Mouse (Mus musculus) lung, postnatal 0 days (tissue): ENCODE data around the gene Sec14l1. TPM values are rescaled to one million over a fixed set of nuclear protein-coding genes. Genes with fewer than 3 reads are reported as not detected.

ENCODE experiments used
- ATAC-seq: fragments of 200-750 bp; cut with Nextera tagmentation; 2 replicates; pipeline ENCODE4 v1.8.0; 2017; ENCODE audit warnings: moderate library complexity
- DNase-seq: peaks from one replicate; pipeline ENCODE4 v3.0.0-alpha.2; 2016; ENCODE audit warnings: low spot score
- H3K27ac ChIP-seq: fragments of 300-500 bp; sonication (generic); 2 replicates; pipeline ENCODE4 v1.5.1; 2014; ENCODE audit warnings: antibody characterized with exemption, mild to moderate bottlenecking, low read length, mixed read lengths
- H3K27me3 ChIP-seq: fragments of 300-500 bp; sonication (generic); replicated peaks from 2 replicates; pipeline ENCODE4 v1.6.1; 2014; ENCODE audit warnings: low read length, mixed read lengths; ENCODE audit not compliant: insufficient read depth
- H3K36me3 ChIP-seq: fragments of 300-500 bp; sonication (generic); 2 replicates; pipeline ENCODE4 v1.6.1; 2014; ENCODE audit warnings: low read length, mixed read lengths; ENCODE audit not compliant: insufficient read depth
- H3K4me1 ChIP-seq: fragments of 300-500 bp; sonication (generic); 2 replicates; pipeline ENCODE4 v1.6.1; 2014; ENCODE audit warnings: antibody characterized with exemption, low read depth, low read length, mixed read lengths; ENCODE audit not compliant: insufficient read depth
- H3K4me2 ChIP-seq: fragments of 300-500 bp; sonication (generic); replicated peaks from 2 replicates; pipeline ENCODE4 v1.6.1; 2014; ENCODE audit warnings: low read depth, mild to moderate bottlenecking, low read length, moderate library complexity, mixed read lengths
- H3K4me3 ChIP-seq: fragments of 300-500 bp; sonication (generic); 2 replicates; pipeline ENCODE4 v1.5.1; 2014; ENCODE audit warnings: low read depth, low read length
- H3K9ac ChIP-seq: fragments of 300-500 bp; sonication (generic); replicated peaks from 2 replicates; pipeline ENCODE4 v1.6.1; 2014; ENCODE audit warnings: low read depth, mild to moderate bottlenecking
- H3K9me3 ChIP-seq: fragments of 300-500 bp; sonication (generic); 2 replicates; pipeline ENCODE4 v1.6.1; 2016; ENCODE audit warnings: low read length, mixed read lengths
- CTCF ChIP-seq: IDR thresholded peaks from 2 replicates; pipeline ENCODE4 v1.5.1; 2016; ENCODE audit warnings: antibody characterized with exemption, mild to moderate bottlenecking
- EP300 ChIP-seq: IDR thresholded peaks from 2 replicates; pipeline ENCODE4 v1.6.1; 2016; ENCODE audit warnings: antibody characterized with exemption, mild to moderate bottlenecking, control low read depth
- WGBS: fragments of 180-500 bp; shearing (Covaris S2); extraction: QIAGEN DNeasy Blood & Tissue Kit; methylation state at CpG from one replicate; pipeline ENCODE4 v1.1.7; 2014; 5-methylcytosine and 5-hydroxymethylcytosine counted together
- polyA plus RNA-seq: library from polyadenylated mRNA; unstranded; fragments of >200 nt; fragmentation: Nextera tagmentation; extraction: Ambion mirVana; gene quantifications from 2 replicates; pipeline ENCODE4 v1.2.1, GENCODE M21; 2015

Gene Sec14l1
- polyA plus RNA-seq, 1 experiment from 2014 or later: 62.4 TPM

GRCm38 (mm10) chr11:117099372-117099771 is 15.6 kb upstream of the Sec14l1 start:
- no peak overlapping the region for H3K4me2 ChIP-seq
- H3K27ac ChIP-seq: no peak overlapping the region
- H3K9ac ChIP-seq: no peak overlapping the region
- H3K36me3 ChIP-seq: no peaks in the 10 kb centered on the region
- 49% methylated on average over 2 of the region's 2 CpGs for WGBS
- no peak for TF ChIP-seq EP300
- no peak for TF ChIP-seq CTCF
- H3K4me1 ChIP-seq: peaks cover 15% of the 10 kb centered on the region; the same call in 1 of the 2 replicates
- ATAC-seq (no peak), DNase-seq (no peak)
- H3K9me3 ChIP-seq: no peaks in the 10 kb centered on the region
- no peak overlapping the region for H3K4me3 ChIP-seq
- no peaks in the 10 kb centered on the region for H3K27me3 ChIP-seq

- peaks cover 8% of the 10 kb centered on the region; the same call in 1 of the 2 replicates for H3K4me1 ChIP-seq
- DNase-seq (peak; percentile 66), ATAC-seq (peak; percentile 70)
- TF ChIP-seq CTCF: no peak
- peak; percentile 96 for TF ChIP-seq EP300
- H3K36me3 ChIP-seq: no peaks in the 10 kb centered on the region
- no peak overlapping the region for H3K4me3 ChIP-seq
- no peak overlapping the region for H3K9ac ChIP-seq
- H3K9me3 ChIP-seq: no peaks in the 10 kb centered on the region
- WGBS: 49% methylated on average over 8 of the region's 8 CpGs
- no peaks in the 10 kb centered on the region for H3K27me3 ChIP-seq
- H3K4me2 ChIP-seq: no peak overlapping the region
- H3K27ac ChIP-seq: peak overlapping the region; percentile 81
Observed at GRCm38 (mm10) chr11:117101351-117101921, 13.5 kb upstream of the Sec14l1 start.

DNA sequence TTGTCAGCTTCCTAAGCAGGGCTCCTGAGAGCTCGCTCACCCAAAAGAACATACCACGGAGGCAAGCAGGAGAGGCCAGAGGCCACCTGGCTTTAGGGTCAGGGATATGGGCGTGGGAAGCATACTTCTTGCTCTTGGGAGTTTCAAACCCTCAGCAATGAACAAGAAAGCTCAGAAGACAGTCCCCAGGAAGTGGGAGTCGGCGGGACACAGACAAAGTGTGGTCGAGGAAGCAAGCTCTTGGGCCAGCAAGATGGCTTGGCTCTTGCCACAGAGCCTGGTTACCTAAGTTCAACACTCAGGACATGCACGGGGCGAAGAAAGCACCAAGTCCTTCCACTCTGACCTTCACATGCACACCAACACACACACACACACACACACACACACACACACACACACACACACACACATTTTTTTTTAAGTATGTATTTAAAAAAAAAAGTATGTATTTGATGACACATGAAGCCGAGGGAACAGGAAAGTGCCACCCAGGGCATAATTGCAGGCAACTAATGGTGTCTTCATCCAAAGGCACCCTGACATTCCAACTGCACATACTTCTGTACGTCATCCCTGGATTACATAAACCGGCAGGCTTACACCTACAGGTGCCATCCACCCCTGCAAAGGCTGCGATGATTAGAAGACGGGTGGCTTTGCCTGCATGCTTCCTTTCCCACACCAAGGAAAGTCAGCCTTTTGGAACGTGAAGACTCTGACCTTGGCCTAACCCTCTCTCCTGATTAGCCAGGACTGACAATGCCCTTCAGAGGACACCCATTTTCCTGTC is 12.8 kb upstream of the Sec14l1 start:
- no peaks in the 10 kb centered on the region for H3K36me3 ChIP-seq
- 59% methylated on average over 14 of the region's 14 CpGs for WGBS
- ATAC-seq (no peak), DNase-seq (no peak)
- TF ChIP-seq EP300: no peak
- no peak for TF ChIP-seq CTCF
- peaks cover 8% of the 10 kb centered on the region; the same call in 1 of the 2 replicates for H3K4me1 ChIP-seq
- no peaks in the 10 kb centered on the region for H3K27me3 ChIP-seq
- H3K9ac ChIP-seq: no peak overlapping the region
- no peaks in the 10 kb centered on the region for H3K9me3 ChIP-seq
- H3K27ac ChIP-seq: peak overlapping the region; percentile 81
- H3K4me2 ChIP-seq: no peak overlapping the region
- H3K4me3 ChIP-seq: no peak overlapping the region

DNA sequence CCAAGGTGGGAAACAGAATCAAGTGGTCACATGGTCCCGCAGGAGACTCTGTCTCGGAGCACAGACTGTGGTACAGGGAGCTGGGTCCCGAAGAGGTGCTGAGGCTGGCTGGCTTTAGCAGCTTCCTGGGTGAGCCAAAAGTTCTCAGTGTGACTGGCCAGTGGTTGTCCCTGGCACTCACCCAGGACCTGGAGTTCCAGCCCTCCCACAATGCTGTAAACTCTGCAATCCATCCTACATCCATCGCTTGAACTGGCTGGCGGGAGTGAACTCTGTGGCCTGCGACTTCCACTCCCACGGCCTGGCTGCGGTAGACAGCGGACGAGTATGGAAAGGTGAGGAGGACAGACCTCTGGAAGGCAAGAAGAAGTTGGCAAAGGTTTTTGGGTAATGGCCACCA is 11.4 kb upstream of the Sec14l1 start:
- no peak for TF ChIP-seq CTCF
- TF ChIP-seq EP300: no peak
- Histone ChIP-seq H3K9me3 (no peaks in the 10 kb centered on the region), H3K4me2 (no peak overlapping the region), H3K4me1 (peaks cover 11% of the 10 kb centered on the region; the same call in 1 of the 2 replicates), H3K27ac (peak overlapping the region; percentile 28; the same call in 1 of the 2 replicates), H3K27me3 (no peaks in the 10 kb centered on the region), H3K4me3 (no peak overlapping the region), H3K9ac (no peak overlapping the region), H3K36me3 (no peaks in the 10 kb centered on the region)
- 62% methylated on average over 10 of the region's 10 CpGs for WGBS
- DNase-seq (peak; percentile 49), ATAC-seq (peak; percentile 9; the same call in 1 of the 2 replicates)

- ATAC-seq (peak; percentile 58), DNase-seq (peak; percentile 81)
- Histone ChIP-seq H3K36me3 (no peaks in the 10 kb centered on the region), H3K4me1 (peaks cover 17% of the 10 kb centered on the region), H3K4me2 (no peak overlapping the region), H3K27me3 (no peaks in the 10 kb centered on the region), H3K27ac (peak overlapping the region; percentile 39), H3K4me3 (no peak overlapping the region), H3K9ac (no peak overlapping the region), H3K9me3 (no peaks in the 10 kb centered on the region)
- TF ChIP-seq CTCF (no peak), EP300 (peak; percentile 61)
- 65% methylated on average over 10 of the region's 10 CpGs for WGBS
Observed at GRCm38 (mm10) chr11:117104044-117104757, 10.8 kb upstream of the Sec14l1 start.

DNA sequence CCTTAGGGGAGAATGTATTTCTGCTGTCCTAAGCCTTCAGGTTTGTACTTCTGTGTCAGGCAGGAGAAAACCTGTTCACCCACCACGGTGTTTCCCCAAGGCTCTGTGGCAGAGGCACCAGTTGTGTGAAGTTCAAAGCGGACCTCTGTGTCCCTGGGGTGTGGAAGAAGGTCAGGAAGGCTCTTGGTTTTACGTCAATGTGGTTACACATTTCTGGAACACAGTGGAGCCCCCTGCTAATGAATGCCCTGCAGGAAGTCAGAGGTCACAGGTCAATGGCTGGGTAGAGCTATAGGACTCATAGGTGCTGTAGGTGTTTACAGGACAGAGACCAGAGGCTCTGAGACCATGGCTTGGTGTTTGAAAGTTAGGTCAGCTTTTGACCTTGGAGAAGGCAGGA is 9.7 kb upstream of the Sec14l1 start:
- no peaks in the 10 kb centered on the region for H3K27me3 ChIP-seq
- no peak overlapping the region for H3K27ac ChIP-seq
- DNase-seq: no peak
- no peaks in the 10 kb centered on the region for H3K36me3 ChIP-seq
- 82% methylated on average over 3 of the region's 3 CpGs for WGBS
- no peaks in the 10 kb centered on the region for H3K9me3 ChIP-seq
- TF ChIP-seq CTCF (no peak), EP300 (no peak)
- H3K4me2 ChIP-seq: no peak overlapping the region
- no peak overlapping the region for H3K9ac ChIP-seq
- peaks cover 17% of the 10 kb centered on the region for H3K4me1 ChIP-seq
- ATAC-seq: no peak
- no peak overlapping the region for H3K4me3 ChIP-seq
